Mouse (Mus musculus) heart, adult 2 months (tissue): ENCODE measurements around the gene Fam173a. TPM values are rescaled to one million over a fixed set of nuclear protein-coding genes. Genes with fewer than 3 reads are reported as not detected.
"Not testable (repeated sequence)": the region's sequence is repeated elsewhere in the genome, so short reads cannot be mapped to it uniquely, and the experiment has no call there.

ENCODE experiments used
- DNase-seq, 2 experiments: peaks; one replicate each; pipeline ENCODE4 v3.0.0; 2021
- H3K27ac ChIP-seq: fragments of 200-600 bp; 2 replicates; pipeline ENCODE4 v1.8.1; 2022
- H3K27me3 ChIP-seq: fragments of 200-500 bp; 2 replicates; pipeline ENCODE4 v1.6.1; 2012; ENCODE audit warnings: mild to moderate bottlenecking, low read length, inconsistent platforms, mixed read lengths; ENCODE audit not compliant: control insufficient read depth, insufficient read depth
- H3K36me3 ChIP-seq: fragments of 200-500 bp; 2 replicates; pipeline ENCODE4 v1.6.1; 2012; ENCODE audit warnings: low read length, inconsistent platforms; ENCODE audit not compliant: control insufficient read depth, insufficient read depth
- H3K4me1 ChIP-seq: fragments of 200-500 bp; 2 replicates; pipeline ENCODE4 v1.6.1; 2011; ENCODE audit warnings: low read length; ENCODE audit not compliant: control insufficient read depth, insufficient read depth
- H3K4me3 ChIP-seq: fragments of 200-600 bp; 2 replicates; pipeline ENCODE4 v1.8.1; 2022
- H3K79me2 ChIP-seq: fragments of 200-500 bp; replicated peaks from 2 replicates; pipeline ENCODE4 v1.6.1; 2012; ENCODE audit warnings: mild to moderate bottlenecking, inconsistent platforms, low read length, moderate library complexity, mixed read lengths; ENCODE audit not compliant: control insufficient read depth, insufficient read depth
- H3K9ac ChIP-seq: fragments of 200-500 bp; 2 replicates; pipeline ENCODE4 v1.6.1; 2012; ENCODE audit warnings: low read depth, mild to moderate bottlenecking, control low read depth, inconsistent platforms, low read length, mixed read lengths
- CTCF ChIP-seq: fragments of 200-600 bp; IDR thresholded peaks from 2 replicates; pipeline ENCODE4 v1.8.1; 2022; ENCODE audit warnings: antibody characterized with exemption, mild to moderate bottlenecking, moderate library complexity
- EP300 ChIP-seq: fragments of 200-500 bp; IDR thresholded peaks from 2 replicates; pipeline ENCODE4 v1.6.1; 2011; ENCODE audit warnings: low read depth, low read length, control low read depth; ENCODE audit not compliant: insufficient read depth
- POLR2A ChIP-seq: fragments of 200-500 bp; IDR thresholded peaks from 2 replicates; pipeline ENCODE4 v1.6.1; 2011; ENCODE audit warnings: mild to moderate bottlenecking, low read depth, low read length, control low read depth; ENCODE audit not compliant: insufficient read depth
- WGBS: fragments of 180-500 bp; shearing (Covaris S2); methylation state at CpG from one replicate; pipeline ENCODE4 v1.1.7; 2018; 5-methylcytosine and 5-hydroxymethylcytosine counted together
- intact Hi-C: fragments of 180-260 bp; cut with DNase I; formaldehyde crosslinking; loops from one replicate; pipeline ENCODE4 v1.15.1; 2025
- microRNA-seq, 2 experiments: library from miRNA; unstranded; fragments of <30 nt; microRNA quantifications; one replicate each; pipeline ENCODE4 v1.2.0; 2021
- polyA plus RNA-seq: library from polyadenylated mRNA; depleted of rRNA; stranded (reverse); fragments of >200 nt; gene quantifications from 2 replicates; pipeline ENCODE4 v1.2.3, GENCODE M21; 2012; rRNA removed
- total RNA-seq, 2 experiments: library from RNA; stranded (reverse); gene quantifications; 2 replicates each; pipeline ENCODE4 v1.2.3; 2021

Gene Fam173a
- total and polyA plus RNA-seq, 3 experiments = 30.8 to 63.6 (median 38.3) TPM

GRCm38 (mm10) chr17:25744311-25744710, 48.4 kb downstream of the Fam173a start:
- TF ChIP-seq POLR2A (no peak), CTCF (no peak), EP300 (no peak)
- no peak overlapping the region for H3K27ac ChIP-seq
- H3K36me3 ChIP-seq = no peaks in the 10 kb centered on the region
- intact Hi-C loops = no loop called here
- H3K9ac ChIP-seq = no peak overlapping the region
- no peaks in the 10 kb centered on the region for H3K79me2 ChIP-seq
- no peaks in the 10 kb centered on the region for H3K4me1 ChIP-seq
- H3K27me3 ChIP-seq = no peaks in the 10 kb centered on the region
- WGBS = 70% methylated on average over 10 of the region's 10 CpGs
- DNase-seq = no peak
- H3K4me3 ChIP-seq = no peak overlapping the region

DNA sequence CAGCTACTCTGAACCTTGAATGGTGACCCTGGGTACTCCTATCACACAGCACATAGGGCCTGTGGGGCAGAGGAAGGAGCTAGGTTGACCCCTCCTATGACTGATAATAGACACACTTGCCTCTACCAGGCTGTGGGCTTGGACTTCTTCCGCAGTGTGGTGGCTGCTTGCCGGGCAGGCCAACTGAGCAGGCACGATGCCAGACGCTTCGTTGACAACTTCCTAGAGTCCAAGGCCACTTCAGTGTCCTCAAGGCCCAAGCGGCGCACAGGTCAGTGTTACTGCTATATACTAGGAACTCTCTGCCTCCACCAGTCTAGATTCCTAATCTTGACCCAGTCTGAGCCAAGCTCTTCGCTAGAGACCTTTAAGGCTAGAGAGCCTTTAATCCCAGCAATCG, 48.9 kb downstream of the Fam173a start:
- no peaks in the 10 kb centered on the region for H3K27me3 ChIP-seq
- DNase-seq = no peak
- no peaks in the 10 kb centered on the region for H3K4me1 ChIP-seq
- intact Hi-C loops = no loop called here
- no peak overlapping the region for H3K9ac ChIP-seq
- 77% methylated on average over 9 of the region's 9 CpGs for WGBS
- H3K27ac ChIP-seq = no peak overlapping the region
- H3K79me2 ChIP-seq = no peaks in the 10 kb centered on the region
- TF ChIP-seq EP300 = no peak
- TF ChIP-seq CTCF = no peak
- TF ChIP-seq POLR2A = no peak
- H3K4me3 ChIP-seq = no peak overlapping the region
- no peaks in the 10 kb centered on the region for H3K36me3 ChIP-seq

DNA sequence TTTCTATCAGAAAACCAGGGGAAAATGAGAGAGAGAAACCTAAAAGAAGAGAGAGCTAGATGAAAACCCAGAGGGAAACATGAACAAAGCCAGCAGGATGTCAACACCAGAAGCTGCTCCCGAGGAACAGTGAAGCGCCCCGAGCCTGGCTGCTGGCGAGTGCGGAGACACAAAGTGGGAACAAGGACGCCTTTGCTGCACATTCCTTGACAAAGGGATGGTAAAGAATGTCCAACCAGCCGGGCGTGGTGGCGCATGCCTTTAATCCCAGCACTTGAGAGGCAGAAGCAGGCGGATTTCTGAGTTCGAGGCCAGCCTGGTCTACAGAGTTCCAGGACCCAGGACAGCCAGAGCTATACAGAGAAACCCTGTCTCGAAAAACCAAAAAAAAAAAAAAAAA, 51.2 kb downstream of the Fam173a start:
- H3K4me1 ChIP-seq, H3K79me2 ChIP-seq, DNase-seq, H3K36me3 ChIP-seq, intact Hi-C loops, H3K9ac ChIP-seq, H3K27ac ChIP-seq, H3K27me3 ChIP-seq, H3K4me3 ChIP-seq: not testable (repeated sequence)
- WGBS = 60% methylated on average over 12 of the region's 12 CpGs

Small RNA genes lying within 50 kb of the gene (microRNA-seq; reads per million reads assigned to microRNA genes)
- 0 reads per million in 2 experiments for gene Gm25083
- gene Mir3082 = 0 to 3.4 reads per million in 2 experiments
- 2.2 to 3.1 reads per million in 2 experiments for gene Mir6966

Other genes with a start within 250 kb of the Fam173a start
- under 1 TPM; 0.30 to 0.44 TPM for gene Sox8, start 222.2 kb downstream of the Fam173a start, total RNA-seq
- gene Sox8, start 222.2 kb downstream of the Fam173a start, polyA plus RNA-seq = 0.57 and 0.67 TPM in 2 replicates
- gene Lmf1, start 213.8 kb downstream of the Fam173a start, total RNA-seq = 10 to 100 TPM; 28.7 to 33.5 TPM
- gene Lmf1, start 213.8 kb downstream of the Fam173a start, polyA plus RNA-seq = 32.7 and 41.8 TPM in 2 replicates
- gene Gng13, start 75.7 kb downstream of the Fam173a start, total RNA-seq = under 1 TPM in 1 of 2 experiments, not detected in 1; 0.81 TPM
- 0.27 and 0.35 TPM in 2 replicates for gene Gng13, start 75.7 kb downstream of the Fam173a start, polyA plus RNA-seq
- gene Chtf18, start 65.5 kb downstream of the Fam173a start, total RNA-seq = 1 to 10 TPM; 1.3 to 1.6 TPM
- 0.85 and 1.7 TPM in 2 replicates for gene Chtf18, start 65.5 kb downstream of the Fam173a start, polyA plus RNA-seq
- 1 to 10 TPM; 4.2 to 5.1 TPM for gene Rpusd1, start 65.2 kb downstream of the Fam173a start, total RNA-seq
- 18.0 and 18.3 TPM in 2 replicates for gene Rpusd1, start 65.2 kb downstream of the Fam173a start, polyA plus RNA-seq
- not detected for gene Mslnl, start 56.9 kb downstream of the Fam173a start, total RNA-seq
- gene Mslnl, start 56.9 kb downstream of the Fam173a start, polyA plus RNA-seq = 0.10 and 0.26 TPM in 2 replicates
- 10 to 100 TPM; 13.2 to 16.6 TPM for gene Msln, start 38.5 kb downstream of the Fam173a start, total RNA-seq
- 24.7 and 25.6 TPM in 2 replicates for gene Msln, start 38.5 kb downstream of the Fam173a start, polyA plus RNA-seq
- 10 to 100 TPM; 42.1 to 45.1 TPM for gene Narfl, start 19.1 kb downstream of the Fam173a start, total RNA-seq
- gene Narfl, start 19.1 kb downstream of the Fam173a start, polyA plus RNA-seq = 36.4 and 52.6 TPM in 2 replicates
- gene Haghl, start 7.2 kb downstream of the Fam173a start, total RNA-seq = 1 to 10 TPM; 6.4 to 7.7 TPM
- gene Haghl, start 7.2 kb downstream of the Fam173a start, polyA plus RNA-seq = 19.5 and 23.4 TPM in 2 replicates
- gene Ccdc78, start 6.3 kb downstream of the Fam173a start, total RNA-seq = not detected
- gene Ccdc78, start 6.3 kb downstream of the Fam173a start, polyA plus RNA-seq = 1.1 TPM in 1 of 2 replicates, not detected in the other
- not detected for gene AC134908.4, start 2.8 kb upstream of the Fam173a start, total RNA-seq
- gene AC134908.4, start 2.8 kb upstream of the Fam173a start, polyA plus RNA-seq = not detected in 2 replicates
- 10 to 100 TPM; 49.0 to 54.6 TPM for gene Metrn, start 4.2 kb upstream of the Fam173a start, total RNA-seq
- 43.3 and 47.9 TPM in 2 replicates for gene Metrn, start 4.2 kb upstream of the Fam173a start, polyA plus RNA-seq
- 1 to 10 TPM; 1.1 to 1.4 TPM for gene Fbxl16, start 16.2 kb upstream of the Fam173a start, total RNA-seq
- gene Fbxl16, start 16.2 kb upstream of the Fam173a start, polyA plus RNA-seq = 2.3 and 3.2 TPM in 2 replicates
- gene Wdr24, start 30.7 kb upstream of the Fam173a start, total RNA-seq = 10 to 100 TPM; 11.0 to 11.1 TPM
- gene Wdr24, start 30.7 kb upstream of the Fam173a start, polyA plus RNA-seq = 20.4 and 22.9 TPM in 2 replicates
- gene Jmjd8, start 36.0 kb upstream of the Fam173a start, total RNA-seq = 10 to 100 TPM; 32.7 to 36.9 TPM
- 47.2 and 48.9 TPM in 2 replicates for gene Jmjd8, start 36.0 kb upstream of the Fam173a start, polyA plus RNA-seq
- gene Stub1, start 40.5 kb upstream of the Fam173a start, total RNA-seq = 100 to 1,000 TPM; 105 to 129 TPM
- 147 and 174 TPM in 2 replicates for gene Stub1, start 40.5 kb upstream of the Fam173a start, polyA plus RNA-seq
- under 1 TPM; 0.55 to 0.82 TPM for gene Rhbdl1, start 44.4 kb upstream of the Fam173a start, total RNA-seq
- 3.8 and 4.9 TPM in 2 replicates for gene Rhbdl1, start 44.4 kb upstream of the Fam173a start, polyA plus RNA-seq
- gene Gm20683, start 48.9 kb upstream of the Fam173a start, total RNA-seq = 1 to 10 TPM; 2.4 to 2.9 TPM
- 13.9 and 21.6 TPM in 2 replicates for gene Gm20683, start 48.9 kb upstream of the Fam173a start, polyA plus RNA-seq
- gene Rhot2, start 52.0 kb upstream of the Fam173a start, total RNA-seq = 100 to 1,000 TPM; 120 to 139 TPM
- gene Rhot2, start 52.0 kb upstream of the Fam173a start, polyA plus RNA-seq = 209 and 257 TPM in 2 replicates
- gene Wdr90, start 68.6 kb upstream of the Fam173a start, total RNA-seq = 1 to 10 TPM; 1.2 to 1.3 TPM
- 8.0 and 8.5 TPM in 2 replicates for gene Wdr90, start 68.6 kb upstream of the Fam173a start, polyA plus RNA-seq
- 100 to 1,000 TPM; 234 to 288 TPM for gene Mcrip2, start 75.9 kb upstream of the Fam173a start, total RNA-seq
- gene Mcrip2, start 75.9 kb upstream of the Fam173a start, polyA plus RNA-seq = 189 and 254 TPM in 2 replicates
- gene Mettl26, start 82.2 kb upstream of the Fam173a start, total RNA-seq = 10 to 100 TPM; 12.7 TPM
- 24.8 and 30.5 TPM in 2 replicates for gene Mettl26, start 82.2 kb upstream of the Fam173a start, polyA plus RNA-seq
- gene Wfikkn1, start 88.0 kb upstream of the Fam173a start, total RNA-seq = under 1 TPM; 0.50 to 0.82 TPM
- gene Wfikkn1, start 88.0 kb upstream of the Fam173a start, polyA plus RNA-seq = 0.29 and 0.44 TPM in 2 replicates
- 10 to 100 TPM; 15.2 to 17.6 TPM for gene Rab40c, start 126.8 kb upstream of the Fam173a start, total RNA-seq
- gene Rab40c, start 126.8 kb upstream of the Fam173a start, polyA plus RNA-seq = 20.5 and 33.8 TPM in 2 replicates
- 10 to 100 TPM; 40.8 to 48.7 TPM for gene Pigq, start 152.0 kb upstream of the Fam173a start, total RNA-seq
- gene Pigq, start 152.0 kb upstream of the Fam173a start, polyA plus RNA-seq = 74.7 and 115 TPM in 2 replicates
- under 1 TPM; 0.10 to 0.30 TPM for gene Nhlrc4, start 152.1 kb upstream of the Fam173a start, total RNA-seq
- gene Nhlrc4, start 152.1 kb upstream of the Fam173a start, polyA plus RNA-seq = 0.15 and 2.8 TPM in 2 replicates
- under 1 TPM; 0.27 to 0.37 TPM for gene A930017K11Rik, start 159.7 kb upstream of the Fam173a start, total RNA-seq
- 0.44 and 0.61 TPM in 2 replicates for gene A930017K11Rik, start 159.7 kb upstream of the Fam173a start, polyA plus RNA-seq
- gene Capn15, start 192.9 kb upstream of the Fam173a start, total RNA-seq = 1 to 10 TPM; 6.1 to 7.4 TPM
- 15.1 and 15.5 TPM in 2 replicates for gene Capn15, start 192.9 kb upstream of the Fam173a start, polyA plus RNA-seq